Mouse (Mus musculus): Measurements from ENCODE around the gene Dusp5. TPM values are rescaled to one million over a fixed set of nuclear protein-coding genes. Genes with fewer than 3 reads are reported as not detected.

Dusp5 gene
- polyA plus RNA-seq (2015; fragmentation: Nextera tagmentation; extraction: Ambion mirVana): 3.8 and 6.5 TPM in 2 replicates

DNA sequence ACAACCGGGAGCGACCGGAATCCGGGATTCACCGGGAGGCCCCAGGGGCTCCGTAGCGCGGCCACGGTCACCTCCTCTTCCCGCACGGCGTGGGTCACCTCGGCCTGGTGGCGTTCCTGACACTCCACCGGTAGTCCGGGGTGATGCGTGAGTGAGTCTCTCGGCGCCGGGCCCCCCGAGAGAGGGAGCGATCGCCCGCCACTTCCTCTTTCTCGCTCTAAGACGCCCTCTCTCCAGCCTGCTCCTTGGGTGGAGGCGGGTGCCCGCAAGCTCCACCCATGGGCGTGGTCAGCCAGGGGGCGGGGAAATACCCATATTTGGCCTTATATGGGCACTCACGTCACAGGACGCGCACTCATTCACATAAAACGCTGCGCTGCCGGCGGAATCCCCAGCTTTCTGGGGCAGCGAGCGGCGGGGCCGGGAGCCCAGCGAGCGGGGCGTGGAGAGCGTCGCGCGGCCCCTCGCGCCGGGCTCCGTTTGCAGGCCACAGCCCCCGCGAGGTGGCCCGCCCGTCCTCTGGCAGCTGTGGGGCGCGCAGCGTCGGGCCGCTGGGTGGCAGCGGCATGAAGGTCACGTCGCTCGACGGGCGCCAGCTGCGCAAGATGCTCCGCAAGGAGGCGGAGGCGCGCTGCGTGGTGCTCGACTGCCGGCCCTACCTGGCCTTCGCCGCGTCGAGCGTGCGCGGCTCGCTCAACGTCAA, at the start of gene Dusp5:
TSS of gene Dusp5 (plus strand) at position 358 of the 703 bp plus-strand sequence.
- peak; percentile 96 for ATAC-seq (ENCODE audit: low FRiP score)

DNA sequence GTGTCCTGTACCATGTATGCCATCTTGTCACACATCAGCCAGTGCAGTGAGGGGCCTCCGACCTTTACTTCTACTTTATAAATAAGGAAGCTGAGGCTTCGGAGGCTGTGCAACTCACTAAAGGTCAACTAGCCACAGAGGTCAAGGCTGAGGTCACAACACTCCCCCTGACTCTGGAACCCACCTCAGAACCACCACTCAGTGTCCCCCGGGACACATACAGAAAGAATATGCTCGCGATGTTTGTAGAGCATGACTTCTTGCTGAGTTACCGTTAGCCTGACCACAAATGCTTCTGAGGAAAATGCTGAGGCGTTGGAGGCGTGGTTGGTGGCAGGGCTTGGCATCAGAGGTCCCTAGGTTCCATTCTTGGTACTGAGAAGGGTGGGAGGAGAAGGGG, 49.3 kb upstream of the Dusp5 start:
- no peak for ATAC-seq (ENCODE audit: low FRiP score)
- Histone ChIP-seq H3K27me3 (replicated peaks) (no peaks in the 10 kb centered on the region), H3K9me3 (replicated peaks) (no peaks in the 10 kb centered on the region), H3K4me3 (replicated peaks) (no peak overlapping the region), H3K4me1 (no peaks in the 10 kb centered on the region), H3K27ac (replicated peaks) (no peak overlapping the region), H3K9ac (replicated peaks) (no peak overlapping the region), H3K36me3 (no peaks in the 10 kb centered on the region), H3K4me2 (no peak overlapping the region)
- WGBS: 86% methylated on average over 8 of the region's 8 CpGs

More for the DNA sequence above, at the start of gene Dusp5:
- Histone ChIP-seq H3K4me2 (peak within 1 kb of the TSS; percentile 85), H3K27ac (replicated peaks) (peak within 1 kb of the TSS; percentile 28; the same call in 1 of the 2 replicates), H3K9me3 (replicated peaks) (no peaks in the 10 kb centered on the region), H3K27me3 (replicated peaks) (peaks cover 35% of the 10 kb centered on the region), H3K36me3 (no peaks in the 10 kb centered on the region), H3K9ac (replicated peaks) (peak within 1 kb of the TSS; percentile 60), H3K4me3 (replicated peaks) (peak within 1 kb of the TSS; percentile 65), H3K4me1 (peaks cover 25% of the 10 kb centered on the region)
- WGBS: under 1% methylated on average over 68 of the region's 84 CpGs

- Histone ChIP-seq H3K4me1 (no peaks in the 10 kb centered on the region), H3K9me3 (replicated peaks) (no peaks in the 10 kb centered on the region), H3K4me2 (no peak overlapping the region), H3K4me3 (replicated peaks) (no peak overlapping the region), H3K36me3 (no peaks in the 10 kb centered on the region), H3K9ac (replicated peaks) (no peak overlapping the region), H3K27ac (replicated peaks) (no peak overlapping the region), H3K27me3 (replicated peaks) (no peaks in the 10 kb centered on the region)
- WGBS: 68% methylated on average over 6 of the region's 6 CpGs
- ATAC-seq (ENCODE audit: low FRiP score): no peak
Observed at GRCm38 (mm10) chr19:53482093-53482492, 46.8 kb upstream of the Dusp5 start.

DNA sequence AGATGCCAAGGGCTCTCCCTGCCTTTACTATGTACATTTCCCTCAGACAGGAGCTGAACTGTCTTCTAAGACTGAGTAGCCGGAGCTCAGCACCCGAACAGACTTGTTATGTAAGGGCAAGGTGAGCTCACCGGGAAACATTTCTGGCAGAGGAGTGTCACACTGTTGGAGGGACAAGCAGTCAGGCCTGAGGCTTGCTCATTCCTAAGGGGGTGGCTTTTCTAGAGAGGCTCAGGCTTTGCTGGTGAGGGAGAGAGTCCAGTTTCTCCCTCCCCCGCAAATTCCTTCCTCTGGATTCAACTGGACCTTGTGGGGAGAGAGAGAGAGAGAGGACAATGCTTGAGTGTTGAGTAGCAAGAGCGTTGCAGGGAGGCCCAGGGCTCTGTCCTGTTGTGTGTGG, 46.4 kb upstream of the Dusp5 start:
- WGBS: 90% methylated on average over 5 of the region's 5 CpGs
- Histone ChIP-seq H3K9ac (replicated peaks) (no peak overlapping the region), H3K4me1 (no peaks in the 10 kb centered on the region), H3K27ac (replicated peaks) (no peak overlapping the region), H3K9me3 (replicated peaks) (no peaks in the 10 kb centered on the region), H3K27me3 (replicated peaks) (no peaks in the 10 kb centered on the region), H3K4me2 (no peak overlapping the region), H3K36me3 (no peaks in the 10 kb centered on the region), H3K4me3 (replicated peaks) (no peak overlapping the region)
- ATAC-seq (ENCODE audit: low FRiP score): no peak

- 95% methylated on average over 8 of the region's 8 CpGs for WGBS
- H3K9me3 ChIP-seq (replicated peaks): no peaks in the 10 kb centered on the region
- no peaks in the 10 kb centered on the region for H3K36me3 ChIP-seq
- H3K27me3 ChIP-seq (replicated peaks): no peaks in the 10 kb centered on the region
- no peak overlapping the region for H3K4me2 ChIP-seq
- H3K9ac ChIP-seq (replicated peaks): no peak overlapping the region
- no peaks in the 10 kb centered on the region for H3K4me1 ChIP-seq
- no peak overlapping the region for H3K27ac ChIP-seq (replicated peaks)
- H3K4me3 ChIP-seq (replicated peaks): no peak overlapping the region
- ATAC-seq (ENCODE audit: low FRiP score): no peak
Observed at GRCm38 (mm10) chr19:53483984-53484383, 44.9 kb upstream of the Dusp5 start.

- WGBS: 88% methylated on average over 3 of the region's 3 CpGs
- H3K9ac ChIP-seq (replicated peaks): no peak overlapping the region
- H3K27ac ChIP-seq (replicated peaks): no peak overlapping the region
- H3K4me3 ChIP-seq (replicated peaks): no peak overlapping the region
- H3K4me2 ChIP-seq: no peak overlapping the region
- no peaks in the 10 kb centered on the region for H3K36me3 ChIP-seq
- H3K4me1 ChIP-seq: no peaks in the 10 kb centered on the region
- H3K27me3 ChIP-seq (replicated peaks): no peaks in the 10 kb centered on the region
- no peaks in the 10 kb centered on the region for H3K9me3 ChIP-seq (replicated peaks)
- no peak for ATAC-seq (ENCODE audit: low FRiP score)
Observed at GRCm38 (mm10) chr19:53484918-53485317, 44.0 kb upstream of the Dusp5 start.

GRCm38 (mm10) chr19:53489187-53489586, 39.7 kb upstream of the Dusp5 start:
- Histone ChIP-seq H3K27ac (replicated peaks) (no peak overlapping the region), H3K4me3 (replicated peaks) (no peak overlapping the region), H3K27me3 (replicated peaks) (no peaks in the 10 kb centered on the region), H3K9me3 (replicated peaks) (no peaks in the 10 kb centered on the region), H3K4me2 (no peak overlapping the region), H3K4me1 (no peaks in the 10 kb centered on the region), H3K9ac (replicated peaks) (no peak overlapping the region), H3K36me3 (no peaks in the 10 kb centered on the region)
- 90% methylated on average over 12 of the region's 12 CpGs for WGBS
- ATAC-seq (ENCODE audit: low FRiP score): no peak

- H3K27ac ChIP-seq (replicated peaks): no peak overlapping the region
- no peak for ATAC-seq (ENCODE audit: low FRiP score)
- no peak overlapping the region for H3K4me3 ChIP-seq (replicated peaks)
- no peaks in the 10 kb centered on the region for H3K27me3 ChIP-seq (replicated peaks)
- H3K36me3 ChIP-seq: no peaks in the 10 kb centered on the region
- no peak overlapping the region for H3K4me2 ChIP-seq
- no peaks in the 10 kb centered on the region for H3K9me3 ChIP-seq (replicated peaks)
- WGBS: 82% methylated on average over 1 of the region's 1 CpGs
- no peak overlapping the region for H3K9ac ChIP-seq (replicated peaks)
- H3K4me1 ChIP-seq: no peaks in the 10 kb centered on the region
Observed at GRCm38 (mm10) chr19:53489910-53490309, 39.0 kb upstream of the Dusp5 start.

- no peak overlapping the region for H3K9ac ChIP-seq (replicated peaks)
- 76% methylated on average over 8 of the region's 8 CpGs for WGBS
- no peaks in the 10 kb centered on the region for H3K27me3 ChIP-seq (replicated peaks)
- H3K9me3 ChIP-seq (replicated peaks): no peaks in the 10 kb centered on the region
- no peak overlapping the region for H3K27ac ChIP-seq (replicated peaks)
- H3K4me3 ChIP-seq (replicated peaks): no peak overlapping the region
- no peaks in the 10 kb centered on the region for H3K4me1 ChIP-seq
- H3K36me3 ChIP-seq: no peaks in the 10 kb centered on the region
- ATAC-seq (ENCODE audit: low FRiP score): no peak
- H3K4me2 ChIP-seq: no peak overlapping the region
Observed at GRCm38 (mm10) chr19:53490898-53491297, 38.0 kb upstream of the Dusp5 start.

- Histone ChIP-seq H3K27ac (replicated peaks) (no peak overlapping the region), H3K4me1 (no peaks in the 10 kb centered on the region), H3K4me2 (no peak overlapping the region), H3K36me3 (no peaks in the 10 kb centered on the region), H3K4me3 (replicated peaks) (no peak overlapping the region), H3K27me3 (replicated peaks) (no peaks in the 10 kb centered on the region), H3K9me3 (replicated peaks) (no peaks in the 10 kb centered on the region), H3K9ac (replicated peaks) (no peak overlapping the region)
- ATAC-seq (ENCODE audit: low FRiP score): no peak
- 81% methylated on average over 4 of the region's 4 CpGs for whole genome bisulfite sequencing
Observed at GRCm38 (mm10) chr19:53492528-53492927, 36.4 kb upstream of the Dusp5 start.

- no peak for ATAC-seq (ENCODE audit: low FRiP score)
- Histone ChIP-seq H3K27ac (replicated peaks) (no peak overlapping the region), H3K4me2 (no peak overlapping the region), H3K27me3 (replicated peaks) (no peaks in the 10 kb centered on the region), H3K4me1 (no peaks in the 10 kb centered on the region), H3K36me3 (no peaks in the 10 kb centered on the region), H3K9me3 (replicated peaks) (no peaks in the 10 kb centered on the region), H3K9ac (replicated peaks) (no peak overlapping the region), H3K4me3 (replicated peaks) (no peak overlapping the region)
- WGBS: 61% methylated on average over 5 of the region's 5 CpGs
Observed at GRCm38 (mm10) chr19:53493866-53494265, 35.0 kb upstream of the Dusp5 start.

- WGBS: 85% methylated on average over 3 of the region's 3 CpGs
- no peak for ATAC-seq (ENCODE audit: low FRiP score)
- Histone ChIP-seq H3K27ac (replicated peaks) (no peak overlapping the region), H3K4me3 (replicated peaks) (no peak overlapping the region), H3K27me3 (replicated peaks) (no peaks in the 10 kb centered on the region), H3K36me3 (no peaks in the 10 kb centered on the region), H3K9ac (replicated peaks) (no peak overlapping the region), H3K4me2 (no peak overlapping the region), H3K9me3 (replicated peaks) (no peaks in the 10 kb centered on the region), H3K4me1 (peaks cover 3% of the 10 kb centered on the region; the same call in 1 of the 2 replicates)
Observed at GRCm38 (mm10) chr19:53497910-53498309, 31.0 kb upstream of the Dusp5 start.
